Mouse (Mus musculus) heart, adult 2 months (tissue): Measurements from ENCODE around the gene A930018P22Rik.

ENCODE experiments used
- CTCF ChIP-seq: fragments of 200-600 bp; IDR thresholded peaks from 2 replicates; pipeline ENCODE4 v1.8.1; 2022; ENCODE audit warnings: antibody characterized with exemption, mild to moderate bottlenecking, moderate library complexity
- EP300 ChIP-seq: fragments of 200-500 bp; IDR thresholded peaks from 2 replicates; pipeline ENCODE4 v1.6.1; 2011; ENCODE audit warnings: low read depth, low read length, control low read depth; ENCODE audit not compliant: insufficient read depth
- POLR2A ChIP-seq: fragments of 200-500 bp; IDR thresholded peaks from 2 replicates; pipeline ENCODE4 v1.6.1; 2011; ENCODE audit warnings: mild to moderate bottlenecking, low read depth, low read length, control low read depth; ENCODE audit not compliant: insufficient read depth

GRCm38 (mm10) chr2:104122505-104123378, at the start of gene A930018P22Rik:
- TF ChIP-seq POLR2A: peak; percentile 75
- TF ChIP-seq CTCF: peak; percentile 10; the same call in 1 of the 2 replicates
- peak; percentile 79 for TF ChIP-seq EP300
